Mouse (Mus musculus) liver, postnatal 0 days (tissue): ENCODE measurements around the gene Slc9b1. TPM values are rescaled to one million over a fixed set of nuclear protein-coding genes. Genes with fewer than 3 reads are reported as not detected.
A peak's percentile ranks its signal among the peaks of the same experiment; 100 is the strongest.

Experiments used
- ATAC-seq: fragments of 200-750 bp; cut with Nextera tagmentation; 2 replicates; pipeline ENCODE4 v1.8.0; 2017; ENCODE audit warnings: mild to moderate bottlenecking, moderate library complexity
- DNase-seq: peaks from one replicate; pipeline ENCODE4 v3.0.0-alpha.2; 2016
- H3K27ac ChIP-seq: fragments of 300-500 bp; sonication (generic); 2 replicates; pipeline ENCODE4 v1.5.1; 2014; ENCODE audit warnings: antibody characterized with exemption, moderate library complexity, mild to moderate bottlenecking, low read depth
- H3K27me3 ChIP-seq: fragments of 300-500 bp; sonication (generic); 2 replicates; pipeline ENCODE4 v1.6.1; 2014; ENCODE audit warnings: low read length, control low read depth, mixed read lengths; ENCODE audit not compliant: insufficient read depth
- H3K36me3 ChIP-seq: fragments of 300-500 bp; sonication (generic); replicated peaks from 2 replicates; pipeline ENCODE4 v1.6.1; 2014; ENCODE audit warnings: mild to moderate bottlenecking, control low read depth, low read length, moderate library complexity, mixed read lengths; ENCODE audit not compliant: insufficient read depth
- H3K4me1 ChIP-seq: fragments of 300-500 bp; sonication (generic); 2 replicates; pipeline ENCODE4 v1.6.1; 2014; ENCODE audit warnings: antibody characterized with exemption, mild to moderate bottlenecking, control low read depth; ENCODE audit not compliant: insufficient read depth
- H3K4me2 ChIP-seq: fragments of 300-500 bp; sonication (generic); 2 replicates; pipeline ENCODE4 v1.6.1; 2014; ENCODE audit warnings: low read depth, mild to moderate bottlenecking, low read length, moderate library complexity, mixed read lengths
- H3K4me3 ChIP-seq: fragments of 300-500 bp; sonication (generic); 2 replicates; pipeline ENCODE4 v1.5.1; 2014; ENCODE audit warnings: low read depth, low read length
- H3K9ac ChIP-seq: fragments of 300-500 bp; sonication (generic); replicated peaks from 2 replicates; pipeline ENCODE4 v1.6.1; 2014; ENCODE audit warnings: mild to moderate bottlenecking, moderate library complexity
- H3K9me3 ChIP-seq: fragments of 300-500 bp; sonication (generic); 2 replicates; pipeline ENCODE4 v1.6.1; 2016; ENCODE audit warnings: mild to moderate bottlenecking, control low read depth, low read length, mixed read lengths
- CTCF ChIP-seq: sonication (generic); IDR thresholded peaks from 2 replicates; pipeline ENCODE4 v1.5.1; 2016; ENCODE audit warnings: antibody characterized with exemption, low read depth
- EP300 ChIP-seq: IDR thresholded peaks from 2 replicates; pipeline ENCODE4 v1.6.1; 2016; ENCODE audit warnings: antibody characterized with exemption, low read depth, mild to moderate bottlenecking
- WGBS: fragments of 180-500 bp; shearing (Covaris S2); extraction: QIAGEN DNeasy Blood & Tissue Kit; methylation state at CpG from one replicate; pipeline ENCODE4 v1.1.7; 2014; ENCODE audit not compliant: insufficient replicate concordance; 5-methylcytosine and 5-hydroxymethylcytosine counted together
- polyA plus RNA-seq: library from polyadenylated mRNA; unstranded; fragments of >200 nt; fragmentation: Nextera tagmentation; extraction: Ambion mirVana; gene quantifications from 2 replicates; pipeline ENCODE4 v1.2.1, GENCODE M21; 2015

Gene Slc9b1
- polyA plus RNA-seq, 1 experiment from 2014 or later: not detected

GRCm38 (mm10) chr3:135438531-135438912, 90.7 kb downstream of the Slc9b1 start:
- under 1% methylated on average over 44 of the region's 50 CpGs for WGBS
- peaks cover 18% of the 10 kb centered on the region for H3K36me3 ChIP-seq
- peak; percentile 70 for ATAC-seq

GRCm38 (mm10) chr3:135438913-135439531, 91.2 kb downstream of the Slc9b1 start:
- H3K4me1 ChIP-seq: peaks cover 6% of the 10 kb centered on the region; the same call in 1 of the 2 replicates
- H3K4me2 ChIP-seq: peak overlapping the region; percentile 71
- H3K27ac ChIP-seq: peak overlapping the region; percentile 100
- ATAC-seq (peak; percentile 59), DNase-seq (peak; percentile 90)
- no peaks in the 10 kb centered on the region for H3K27me3 ChIP-seq
- no peaks in the 10 kb centered on the region for H3K9me3 ChIP-seq
- H3K9ac ChIP-seq: peak overlapping the region; percentile 98
- peaks cover 22% of the 10 kb centered on the region for H3K36me3 ChIP-seq
- WGBS: under 1% methylated on average over 59 of the region's 76 CpGs
- peak overlapping the region; percentile 78 for H3K4me3 ChIP-seq
- TF ChIP-seq CTCF: no peak
- TF ChIP-seq EP300: peak; percentile 25; the same call in 1 of the 2 replicates

More at GRCm38 (mm10) chr3:135438531-135438912, 90.7 kb downstream of the Slc9b1 start:
- peaks cover 6% of the 10 kb centered on the region; the same call in 1 of the 2 replicates for H3K4me1 ChIP-seq
- no peaks in the 10 kb centered on the region for H3K9me3 ChIP-seq
- H3K9ac ChIP-seq: peak overlapping the region; percentile 98
- H3K27me3 ChIP-seq: no peaks in the 10 kb centered on the region
- peak overlapping the region; percentile 100 for H3K27ac ChIP-seq
- peak overlapping the region; percentile 71 for H3K4me2 ChIP-seq
- TF ChIP-seq EP300 (no peak), CTCF (no peak)
- peak overlapping the region; percentile 78 for H3K4me3 ChIP-seq
- DNase-seq: peak; percentile 95

- H3K4me2 ChIP-seq: peak overlapping the region; percentile 71
- peaks cover 6% of the 10 kb centered on the region; the same call in 1 of the 2 replicates for H3K4me1 ChIP-seq
- DNase-seq (no peak), ATAC-seq (no peak)
- peak overlapping the region; percentile 98 for H3K9ac ChIP-seq
- peaks cover 26% of the 10 kb centered on the region for H3K36me3 ChIP-seq
- no peaks in the 10 kb centered on the region for H3K27me3 ChIP-seq
- peak overlapping the region; percentile 100 for H3K27ac ChIP-seq
- TF ChIP-seq CTCF (no peak), EP300 (no peak)
- WGBS: under 1% methylated on average over 15 of the region's 15 CpGs
- no peaks in the 10 kb centered on the region for H3K9me3 ChIP-seq
- peak overlapping the region; percentile 78 for H3K4me3 ChIP-seq
These were observed 91.8 kb downstream of the Slc9b1 start for GRCm38 (mm10) chr3:135439651-135440050.

GRCm38 (mm10) chr3:135440221-135440620, 92.4 kb downstream of the Slc9b1 start:
- ATAC-seq: no peak
- 7% methylated on average over 7 of the region's 7 CpGs for WGBS
- peaks cover 29% of the 10 kb centered on the region for H3K36me3 ChIP-seq
- peak overlapping the region; percentile 78 for H3K4me3 ChIP-seq
- no peaks in the 10 kb centered on the region for H3K9me3 ChIP-seq
- peak overlapping the region; percentile 100 for H3K27ac ChIP-seq
- H3K4me1 ChIP-seq: peaks cover 10% of the 10 kb centered on the region; the same call in 1 of the 2 replicates
- H3K4me2 ChIP-seq: peak overlapping the region; percentile 71
- no peaks in the 10 kb centered on the region for H3K27me3 ChIP-seq
- peak overlapping the region; percentile 98 for H3K9ac ChIP-seq
- peak; percentile 72 for DNase-seq
- TF ChIP-seq EP300 (no peak), CTCF (no peak)

- ATAC-seq: no peak
- peak; percentile 44 for DNase-seq
- TF ChIP-seq CTCF (no peak), EP300 (no peak)
- Histone ChIP-seq H3K9me3 (no peaks in the 10 kb centered on the region), H3K27ac (peak overlapping the region; percentile 100), H3K4me3 (peak overlapping the region; percentile 78), H3K9ac (peak overlapping the region; percentile 98), H3K36me3 (peaks cover 28% of the 10 kb centered on the region), H3K27me3 (no peaks in the 10 kb centered on the region), H3K4me1 (peaks cover 10% of the 10 kb centered on the region; the same call in 1 of the 2 replicates), H3K4me2 (peak overlapping the region; percentile 71)
- 29% methylated on average over 10 of the region's 10 CpGs for WGBS
These were observed 92.8 kb downstream of the Slc9b1 start for GRCm38 (mm10) chr3:135440621-135441020.

- Histone ChIP-seq H3K36me3 (peaks cover 40% of the 10 kb centered on the region), H3K9me3 (no peaks in the 10 kb centered on the region), H3K4me3 (no peak overlapping the region), H3K4me1 (peaks cover 10% of the 10 kb centered on the region; the same call in 1 of the 2 replicates), H3K27me3 (no peaks in the 10 kb centered on the region), H3K27ac (no peak overlapping the region), H3K9ac (no peak overlapping the region), H3K4me2 (no peak overlapping the region)
- DNase-seq (no peak), ATAC-seq (no peak)
- TF ChIP-seq CTCF (no peak), EP300 (no peak)
These were observed 97.1 kb downstream of the Slc9b1 start for GRCm38 (mm10) chr3:135444930-135445329.

Other genes with a start within 250 kb of the Slc9b1 start
- 8.2 and 9.0 TPM in 2 replicates for gene Cenpe, start 135.5 kb upstream of the Slc9b1 start, polyA plus RNA-seq
- 0.59 and 0.67 TPM in 2 replicates for gene Bdh2, start 66.8 kb upstream of the Slc9b1 start, polyA plus RNA-seq
- gene Slc9b2, start 40.3 kb upstream of the Slc9b1 start, polyA plus RNA-seq: 0.11 TPM in 1 of 2 replicates, not detected in the other
- 24.9 and 26.6 TPM in 2 replicates for gene Cisd2, start 75.9 kb downstream of the Slc9b1 start, polyA plus RNA-seq
- 298 and 303 TPM in 2 replicates for gene Ube2d3, start 90.1 kb downstream of the Slc9b1 start, polyA plus RNA-seq
- gene Manba, start 137.6 kb downstream of the Slc9b1 start, polyA plus RNA-seq: 7.3 and 8.0 TPM in 2 replicates